Mouse (Mus musculus): Measurements from ENCODE around the gene Ambra1.

The Ambra1 gene

DNA sequence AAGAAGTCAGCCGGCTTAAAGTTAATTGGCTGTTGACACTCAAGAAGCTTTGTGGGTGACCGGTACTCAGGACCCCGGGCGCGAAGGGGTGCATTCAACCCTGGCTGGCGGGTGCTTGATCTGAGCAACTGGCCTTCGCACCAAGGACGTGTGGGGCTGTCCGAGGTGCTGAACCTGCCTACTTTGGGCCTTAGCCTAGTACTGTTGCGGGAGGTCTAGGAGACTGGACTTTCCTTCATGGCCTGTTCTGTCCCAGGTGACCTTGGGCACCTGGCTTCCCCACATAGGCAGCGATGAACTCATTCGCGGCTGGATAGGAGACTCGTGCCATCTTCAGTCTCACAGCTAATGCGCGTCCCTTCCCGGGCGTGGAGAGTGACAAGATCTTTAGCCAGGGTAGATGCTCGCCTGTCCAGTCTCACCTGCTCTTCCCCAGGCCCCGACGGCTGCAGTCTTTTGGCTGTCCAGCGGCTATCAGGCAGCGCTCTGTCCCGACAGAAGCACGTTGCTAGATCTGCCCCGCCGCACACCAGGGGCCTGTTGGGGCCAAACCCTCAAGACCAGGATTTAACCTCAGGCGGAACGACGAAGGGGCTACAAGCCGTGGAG is 191.4 kb downstream of the Ambra1 start:
- DNase-seq (ENCODE audit: low read depth): peak; percentile 78

DNA sequence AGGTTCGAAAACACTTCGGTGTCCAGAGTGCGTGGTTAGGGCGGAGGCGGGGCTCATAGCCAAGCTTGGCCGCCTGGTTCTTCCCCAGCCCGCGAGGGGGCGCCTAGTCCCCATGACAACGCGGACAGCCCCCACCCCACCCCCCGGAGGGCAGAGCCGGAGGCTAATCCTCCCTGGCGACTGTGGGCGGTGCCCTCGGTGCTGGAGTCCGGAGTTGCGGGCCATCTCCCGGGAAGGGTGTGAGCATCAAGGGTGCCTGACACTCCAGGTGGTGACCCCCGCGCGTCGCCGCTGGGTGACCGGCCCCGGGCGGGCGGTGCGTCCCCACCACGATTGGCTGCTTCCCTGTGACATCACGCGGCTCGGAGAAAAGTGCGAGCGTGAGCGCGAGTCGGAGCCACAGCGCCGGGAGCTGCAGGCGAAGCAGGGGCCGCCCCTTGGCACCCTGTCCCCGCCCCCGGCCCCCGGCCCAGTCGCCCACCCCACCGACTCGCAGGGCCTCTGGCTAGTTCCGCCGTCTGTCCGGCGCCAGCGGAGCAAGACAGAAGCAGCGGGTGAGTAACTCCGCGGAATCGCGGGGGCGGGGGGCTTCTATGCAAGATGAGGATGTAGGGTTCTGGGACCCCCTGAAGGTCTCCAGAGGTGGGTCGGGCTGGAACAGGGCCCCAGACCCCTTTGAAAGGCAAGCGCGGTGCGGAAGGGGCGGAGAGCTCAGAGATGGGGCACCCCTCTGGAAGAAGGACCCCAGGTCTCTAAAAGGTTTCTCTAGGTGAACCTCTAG is 192.0 kb downstream of the Ambra1 start:
- no peak for DNase-seq (ENCODE audit: low read depth)

DNA sequence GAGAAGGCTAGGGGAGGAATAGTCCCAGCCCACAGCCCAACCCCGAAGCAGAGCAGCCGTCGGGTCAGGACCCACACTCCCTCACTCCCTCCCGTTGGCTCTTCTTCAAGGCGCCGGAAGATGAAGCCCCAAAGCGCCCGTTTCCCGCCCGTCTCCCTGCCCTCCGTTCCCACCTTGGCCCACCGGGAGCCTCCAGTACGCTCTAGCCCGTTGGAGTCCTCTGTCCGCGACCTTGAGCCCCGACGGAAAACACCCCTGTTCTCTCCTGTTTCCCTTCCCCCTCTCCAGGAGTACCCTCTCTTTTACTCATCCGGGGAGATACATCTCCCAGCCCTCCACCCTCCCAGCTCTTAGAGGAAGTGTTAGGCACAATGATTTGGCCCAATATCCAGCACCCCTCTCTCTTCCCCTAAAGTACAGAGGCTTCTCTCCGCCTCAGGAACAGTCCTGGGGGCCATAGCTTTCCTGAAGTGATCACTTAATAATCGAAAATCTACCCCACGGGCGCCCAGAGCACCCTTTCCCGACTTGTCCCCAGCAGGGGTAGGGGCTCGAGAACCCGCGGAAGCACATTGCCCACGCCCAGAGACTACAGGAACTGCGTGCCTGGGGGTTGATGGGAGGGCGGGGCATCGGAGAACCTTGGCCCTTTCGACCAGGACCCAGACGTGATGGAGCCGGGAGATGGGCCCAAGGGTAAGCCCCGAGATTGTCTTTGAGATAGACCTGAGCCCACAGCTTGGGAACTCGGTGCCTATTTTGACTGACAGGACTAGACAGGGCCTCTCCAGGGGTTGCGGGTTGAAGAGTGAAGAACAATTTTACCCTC is 192.9 kb downstream of the Ambra1 start:
- no peak for DNase-seq (ENCODE audit: low read depth)

GRCm38 (mm10) chr2:91923415-91924337 is 193.7 kb downstream of the Ambra1 start:
- DNase-seq (ENCODE audit: low read depth): peak; percentile 74

GRCm38 (mm10) chr2:91924726-91925125 is 194.8 kb downstream of the Ambra1 start:
- DNase-seq (ENCODE audit: low read depth): no peak

- DNase-seq (ENCODE audit: low read depth): no peak
These were observed 195.5 kb downstream of the Ambra1 start for GRCm38 (mm10) chr2:91925442-91925841.

DNA sequence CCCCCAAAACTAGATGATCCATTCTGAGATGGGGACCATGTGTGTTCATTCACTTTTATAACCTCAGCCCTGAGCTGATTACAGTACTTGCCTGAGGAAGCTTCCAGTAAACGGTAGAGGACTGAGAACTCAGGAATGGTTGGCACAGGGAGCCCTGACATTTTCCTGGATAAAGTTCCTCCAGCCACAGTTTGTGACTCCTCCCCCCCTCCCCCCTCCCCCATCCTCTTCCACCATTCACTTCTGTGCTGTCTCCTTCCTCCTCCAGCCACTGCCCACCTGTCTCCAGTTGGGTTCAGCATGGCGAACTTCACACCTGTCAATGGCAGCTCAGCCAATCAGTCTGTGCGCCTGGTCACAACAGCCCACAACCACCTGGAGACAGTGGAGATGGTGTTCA is 197.0 kb downstream of the Ambra1 start, which contains the start of gene Chrm4:
Gene Chrm4, plus strand, starts transcription at position 301 of the 400 bp plus-strand sequence.
- DNase-seq (ENCODE audit: low read depth): no peak

- DNase-seq (ENCODE audit: low read depth): peak; percentile 87
These were observed 198.0 kb downstream of the Ambra1 start for GRCm38 (mm10) chr2:91927826-91928533.

DNA sequence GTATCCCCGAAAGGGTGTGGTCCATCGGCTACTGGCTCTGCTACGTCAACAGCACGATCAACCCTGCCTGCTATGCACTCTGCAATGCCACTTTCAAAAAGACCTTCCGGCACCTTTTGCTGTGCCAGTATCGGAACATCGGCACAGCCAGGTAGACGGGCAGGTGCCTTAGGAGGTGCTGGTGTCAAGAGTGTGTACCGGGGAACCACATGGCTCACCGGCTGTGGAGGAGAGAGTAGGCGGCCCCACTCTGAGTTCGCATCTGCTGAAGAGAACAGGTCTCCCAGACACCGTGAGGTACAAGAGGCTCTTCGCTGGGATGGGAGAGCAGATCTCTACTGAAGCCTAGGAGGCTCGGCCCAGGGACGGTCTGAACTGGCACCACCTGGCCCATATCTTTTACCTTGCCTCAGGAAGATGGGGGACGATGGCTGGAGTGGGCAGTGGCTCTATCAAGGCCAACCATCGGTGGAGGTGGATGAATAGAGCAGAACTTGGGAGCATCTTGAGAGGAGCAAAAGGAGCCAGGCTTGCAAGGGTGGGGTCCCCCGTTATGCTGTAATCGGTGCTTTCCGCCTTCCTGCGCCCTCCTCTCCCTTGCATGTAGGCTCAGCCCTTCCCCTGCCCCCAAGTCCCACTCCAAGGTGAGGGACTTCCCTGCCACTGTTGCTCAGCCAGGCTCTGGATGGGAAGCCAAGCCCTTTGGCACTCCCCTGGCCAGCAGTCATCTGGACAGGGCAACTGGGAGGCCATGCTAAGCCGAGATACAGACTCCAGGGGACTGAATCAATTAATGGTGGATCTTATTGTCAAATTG is 198.8 kb downstream of the Ambra1 start:
- DNase-seq (ENCODE audit: low read depth): no peak

GRCm38 (mm10) chr2:91929455-91929854 is 199.5 kb downstream of the Ambra1 start:
- no peak for DNase-seq (ENCODE audit: low read depth)

GRCm38 (mm10) chr2:91929936-91930335 is 200.0 kb downstream of the Ambra1 start:
- no peak for DNase-seq (ENCODE audit: low read depth)

- DNase-seq (ENCODE audit: low read depth): no peak
These were observed 200.9 kb downstream of the Ambra1 start for GRCm38 (mm10) chr2:91930761-91931291.

- no peak for DNase-seq (ENCODE audit: low read depth)
These were observed 201.6 kb downstream of the Ambra1 start for GRCm38 (mm10) chr2:91931328-91932159.

DNA sequence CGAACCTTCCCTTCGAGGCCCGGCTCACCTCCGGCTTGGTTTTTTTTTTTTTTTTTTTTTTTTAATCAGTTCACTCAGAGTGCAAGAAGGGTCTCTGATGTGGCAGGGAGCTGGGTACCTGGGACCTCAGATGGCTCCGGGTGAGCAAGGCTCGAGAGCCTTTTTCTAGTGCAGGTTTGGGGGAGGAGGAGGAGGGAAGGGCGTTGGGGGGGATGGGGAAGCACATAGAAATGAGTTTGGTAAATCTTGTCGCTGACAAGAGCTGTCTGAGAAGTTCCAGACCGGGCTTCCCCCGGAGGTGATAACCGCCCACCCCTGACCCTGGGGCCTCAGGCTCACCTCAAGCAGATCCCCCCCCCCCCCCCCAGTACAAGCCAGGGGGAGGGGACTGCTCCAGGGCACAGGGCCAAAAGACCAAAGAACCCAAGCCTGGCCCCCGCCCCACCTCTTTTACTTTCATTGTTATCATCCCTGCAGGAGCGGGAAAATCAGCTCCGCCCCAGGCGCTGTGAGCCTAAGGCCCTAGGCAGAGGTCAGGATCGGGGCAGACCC is 202.3 kb downstream of the Ambra1 start, which contains the start of gene Mdk:
Gene Mdk, minus strand, starts transcription at position 138 of the 552 bp plus-strand sequence.
- no peak for DNase-seq (ENCODE audit: low read depth)

- no peak for DNase-seq (ENCODE audit: low read depth)
These were observed 202.9 kb downstream of the Ambra1 start for GRCm38 (mm10) chr2:91932737-91933350.

DNA sequence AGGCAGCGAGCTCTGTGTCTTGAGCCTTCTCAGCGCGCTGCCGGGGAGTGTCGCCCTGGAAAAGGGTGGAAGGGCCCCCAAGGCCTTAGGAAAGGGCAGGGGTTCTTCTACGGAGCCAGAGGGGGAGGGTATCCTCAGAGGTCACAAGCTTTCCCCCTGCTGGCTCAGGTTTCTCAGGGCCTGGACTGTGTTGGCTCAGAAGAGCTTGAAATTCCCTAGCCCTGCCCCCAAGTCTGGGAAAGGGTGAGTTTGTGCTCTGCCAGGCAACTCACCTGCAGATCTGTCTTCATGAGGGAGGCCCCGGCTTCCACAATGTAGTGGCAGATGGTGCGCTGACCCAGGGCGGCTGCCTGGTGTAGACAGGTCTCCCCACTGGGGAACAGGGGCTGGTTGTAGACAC is 203.5 kb downstream of the Ambra1 start:
- DNase-seq (ENCODE audit: low read depth): no peak

- DNase-seq (ENCODE audit: low read depth): no peak
These were observed 204.1 kb downstream of the Ambra1 start for GRCm38 (mm10) chr2:91934016-91934415.

Measured in c-Kit-positive CD71-negative TER-119-negative erythroid progenitor cells, embryonic 14.5 days (primary cell).